Mouse (Mus musculus) telencephalon, adult 2 months (tissue): ENCODE results near the gene Blmh.

ENCODE experiments used
- DNase-seq: peaks from one replicate; pipeline ENCODE4 v3.0.0-alpha.2; 2011; ENCODE audit warnings: low read depth, low spot score

Gene Blmh

GRCm38 (mm10) chr11:76997916-76998704 lies 73.5 kb downstream of the Blmh start, which contains the start of gene Slc6a4:
Gene Slc6a4, plus strand, starts transcription at chr11:76998603.
- DNase-seq: no peak

- DNase-seq: no peak
These were observed 74.2 kb downstream of the Blmh start for GRCm38 (mm10) chr11:76998705-76999226.

GRCm38 (mm10) chr11:77000741-77001140 lies 76.1 kb downstream of the Blmh start:
- no peak for DNase-seq

- no peak for DNase-seq
These were observed 77.8 kb downstream of the Blmh start for GRCm38 (mm10) chr11:77002361-77002760.

- no peak for DNase-seq
These were observed 81.3 kb downstream of the Blmh start for GRCm38 (mm10) chr11:77005881-77006280.

GRCm38 (mm10) chr11:77006616-77007015 lies 82.0 kb downstream of the Blmh start:
- DNase-seq: no peak

GRCm38 (mm10) chr11:77009069-77010025 lies 84.7 kb downstream of the Blmh start:
- DNase-seq: no peak

GRCm38 (mm10) chr11:77010762-77011475 lies 86.3 kb downstream of the Blmh start:
- DNase-seq: no peak

- no peak for DNase-seq
These were observed 93.4 kb downstream of the Blmh start for GRCm38 (mm10) chr11:77018046-77018445.

GRCm38 (mm10) chr11:77019539-77019938 lies 94.9 kb downstream of the Blmh start:
- no peak for DNase-seq

- DNase-seq: no peak
These were observed 97.3 kb downstream of the Blmh start for GRCm38 (mm10) chr11:77021749-77022396.

- DNase-seq: no peak
These were observed 102.0 kb downstream of the Blmh start for GRCm38 (mm10) chr11:77026559-77026958.

- DNase-seq: no peak
These were observed 103.5 kb downstream of the Blmh start for GRCm38 (mm10) chr11:77028157-77028556.

- no peak for DNase-seq
These were observed 106.7 kb downstream of the Blmh start for GRCm38 (mm10) chr11:77031151-77031934.
